Mouse (Mus musculus): Measurements from ENCODE around the gene Gm20605. TPM values are rescaled to one million over a fixed set of nuclear protein-coding genes. Genes with fewer than 3 reads are reported as not detected.

The Gm20605 gene
- polyA plus RNA-seq, 1 experiment from 2014 or later, result 17.5 TPM

- ATAC-seq (no peak), DNase-seq (ENCODE audit: low read depth, low spot score) (no peak)
- ChIA-PET POLR2A (interaction anchor here (0.7 to 5.5 kb wide), 6 partner anchors 13 to 129 kb away, joined by 3 to 31 read pairs (median 3); partner anchors contain the start of genes Irs3 and Pcolce), CTCF (interaction anchor here (1.4 to 4.3 kb wide), 2 partner anchors 13 to 21 kb away, joined by 5 to 17 read pairs; no protein-coding TSS in a partner anchor)
- in situ Hi-C loops (cut with MboI; ENCODE audit: low pct_unique_long_range_greater_than_20kb), result no loop called here
- no peak for TF ChIP-seq CTCF (IDR thresholded peaks at IDR 0.05)
- H3K27me3 ChIP-seq, result no peaks in the 10 kb centered on the region
These were observed 2.2 kb downstream of the Gm20605 start for GRCm38 (mm10) chr5:137631171-137631570.

- DNase-seq (ENCODE audit: low read depth, low spot score) (no peak), ATAC-seq (no peak)
- no peak for TF ChIP-seq CTCF (IDR thresholded peaks at IDR 0.05)
- in situ Hi-C loops (cut with MboI; ENCODE audit: low pct_unique_long_range_greater_than_20kb), result no loop called here
- no peaks in the 10 kb centered on the region for H3K27me3 ChIP-seq
- ChIA-PET CTCF (interaction anchor here (1.4 to 4.3 kb wide), 2 partner anchors 12 to 21 kb away, joined by 5 to 17 read pairs; no protein-coding TSS in a partner anchor), POLR2A (interaction anchor here (0.7 to 5.5 kb wide), 4 partner anchors 18 to 130 kb away, joined by 3 to 31 read pairs (median 4); partner anchors contain the start of gene Pcolce)
These were observed 2.6 kb downstream of the Gm20605 start for GRCm38 (mm10) chr5:137631591-137631990.

GRCm38 (mm10) chr5:137633397-137634084 is 4.6 kb downstream of the Gm20605 start:
- ATAC-seq, result no peak

GRCm38 (mm10) chr5:137639472-137639871 is 10.5 kb downstream of the Gm20605 start:
- ATAC-seq (no peak), DNase-seq (ENCODE audit: low read depth, low spot score) (no peak)
- ChIA-PET CTCF (interaction anchor here (0.9 kb wide), 1 partner anchor 17 kb away, joined by 3 read pairs; no protein-coding TSS in a partner anchor), POLR2A (no interaction called here)
- H3K27me3 ChIP-seq, result no peaks in the 10 kb centered on the region
- in situ Hi-C loops (cut with MboI; ENCODE audit: low pct_unique_long_range_greater_than_20kb), result no loop called here
- no peak for TF ChIP-seq CTCF (IDR thresholded peaks at IDR 0.05)

More at GRCm38 (mm10) chr5:137633397-137634084, 4.6 kb downstream of the Gm20605 start:
- CTCF ChIA-PET, result interaction anchor here (1.0 to 2.5 kb wide), 2 partner anchors 16 to 24 kb away, joined by 3 to 8 read pairs; no protein-coding TSS in a partner anchor
- in situ Hi-C loops (cut with MboI; ENCODE audit: low pct_unique_long_range_greater_than_20kb), result no loop called here
- POLR2A ChIA-PET, result interaction anchor here (1.0 to 1.3 kb wide), 2 partner anchors 10 to 102 kb away, joined by 3 read pairs; no protein-coding TSS in a partner anchor
- DNase-seq (ENCODE audit: low read depth, low spot score), result no peak
- no peaks in the 10 kb centered on the region for H3K27me3 ChIP-seq
- no peak for TF ChIP-seq CTCF (IDR thresholded peaks at IDR 0.05)

- no peak for ATAC-seq
- in situ Hi-C loops (cut with MboI; ENCODE audit: low pct_unique_long_range_greater_than_20kb), result no loop called here
- ChIA-PET POLR2A (no interaction called here), CTCF (no interaction called here)
- TF ChIP-seq CTCF (IDR thresholded peaks at IDR 0.05), result no peak
- no peak for DNase-seq (ENCODE audit: low read depth, low spot score)
- H3K27me3 ChIP-seq, result no peaks in the 10 kb centered on the region
These were observed 12.1 kb downstream of the Gm20605 start, which contains the start of gene Sap25 for GRCm38 (mm10) chr5:137641054-137641453. Sap25 (plus strand) TSS chr5:137641334.

- ATAC-seq, result no peak
- ChIA-PET CTCF (interaction anchor here (1.9 to 3.2 kb wide), 2 partner anchors 9 to 12 kb away, joined by 5 to 13 read pairs; no protein-coding TSS in a partner anchor), POLR2A (interaction anchor here (1.0 to 1.6 kb wide), 2 partner anchors 9 to 10 kb away, joined by 3 to 5 read pairs; no protein-coding TSS in a partner anchor)
- DNase-seq (ENCODE audit: low read depth, low spot score), result no peak
- TF ChIP-seq CTCF (IDR thresholded peaks at IDR 0.05), result no peak
- no peaks in the 10 kb centered on the region for H3K27me3 ChIP-seq
- in situ Hi-C loops (cut with MboI; ENCODE audit: low pct_unique_long_range_greater_than_20kb), result no loop called here
These were observed 13.9 kb downstream of the Gm20605 start for GRCm38 (mm10) chr5:137642886-137643285.

- DNase-seq (ENCODE audit: low read depth, low spot score) (no peak), ATAC-seq (no peak)
- TF ChIP-seq CTCF (IDR thresholded peaks at IDR 0.05), result no peak
- POLR2A ChIA-PET, result interaction anchor here (1.1 kb wide), 1 partner anchor 14 kb away, joined by 3 read pairs; no protein-coding TSS in a partner anchor
- in situ Hi-C loops (cut with MboI; ENCODE audit: low pct_unique_long_range_greater_than_20kb), result no loop called here
- CTCF ChIA-PET, result interaction anchor here (1.4 to 3.2 kb wide), 3 partner anchors 8 to 115 kb away, joined by 3 to 13 read pairs (median 5); no protein-coding TSS in a partner anchor
- no peaks in the 10 kb centered on the region for H3K27me3 ChIP-seq
These were observed 15.5 kb downstream of the Gm20605 start for GRCm38 (mm10) chr5:137644484-137644883.

- DNase-seq (ENCODE audit: low read depth, low spot score) (no peak), ATAC-seq (no peak)
- ChIA-PET CTCF (no interaction called here), POLR2A (interaction anchor here (1.1 kb wide), 1 partner anchor 14 kb away, joined by 3 read pairs; no protein-coding TSS in a partner anchor)
- no peaks in the 10 kb centered on the region for H3K27me3 ChIP-seq
- TF ChIP-seq CTCF (IDR thresholded peaks at IDR 0.05), result no peak
- in situ Hi-C loops (cut with MboI; ENCODE audit: low pct_unique_long_range_greater_than_20kb), result no loop called here
These were observed 16.2 kb downstream of the Gm20605 start for GRCm38 (mm10) chr5:137645091-137645651.

GRCm38 (mm10) chr5:137645652-137646091 is 16.7 kb downstream of the Gm20605 start, which contains the start of gene Irs3:
Irs3 (minus strand) TSS chr5:137645714.
- ATAC-seq, result no peak
- no peaks in the 10 kb centered on the region for H3K27me3 ChIP-seq
- DNase-seq (ENCODE audit: low read depth, low spot score), result no peak
- in situ Hi-C loops (cut with MboI; ENCODE audit: low pct_unique_long_range_greater_than_20kb), result no loop called here
- TF ChIP-seq CTCF (IDR thresholded peaks at IDR 0.05), result no peak
- POLR2A ChIA-PET, result interaction anchor here (1.1 to 1.8 kb wide), 2 partner anchors 15 to 114 kb away, joined by 3 to 5 read pairs; no protein-coding TSS in a partner anchor
- CTCF ChIA-PET, result no interaction called here
